Mouse (Mus musculus): ENCODE results near the gene Hist3h2ba. TPM values are rescaled to one million over a fixed set of nuclear protein-coding genes. Genes with fewer than 3 reads are reported as not detected.

The Hist3h2ba gene
- total RNA-seq (2021) = 16.4 and 23.5 TPM in 2 replicates
- long read RNA-seq, experiment 1, transcript Hist3h2ba-201 (1 exons, 614 nt) = major isoform, 5 of 5 reads
- long read RNA-seq, experiment 1, partial matches to known transcripts = 0 of 5 reads
- long read RNA-seq, experiment 1, other reads (novel, unspliced or antisense) = 0 of 5 reads
- long read RNA-seq, experiment 2, partial matches to known transcripts = 0 of 1 reads
- long read RNA-seq, experiment 2, other reads (novel, unspliced or antisense) = 0 of 1 reads

- peak; percentile 52 for DNase-seq
Observed at GRCm38 (mm10) chr11:58948542-58949479, at the start of gene Hist3h2ba. Hist3h2ba (plus strand) TSS chr11:58948920.

- no peak for DNase-seq
Observed at GRCm38 (mm10) chr11:58901080-58901479, 47.6 kb upstream of the Hist3h2ba start.

DNA sequence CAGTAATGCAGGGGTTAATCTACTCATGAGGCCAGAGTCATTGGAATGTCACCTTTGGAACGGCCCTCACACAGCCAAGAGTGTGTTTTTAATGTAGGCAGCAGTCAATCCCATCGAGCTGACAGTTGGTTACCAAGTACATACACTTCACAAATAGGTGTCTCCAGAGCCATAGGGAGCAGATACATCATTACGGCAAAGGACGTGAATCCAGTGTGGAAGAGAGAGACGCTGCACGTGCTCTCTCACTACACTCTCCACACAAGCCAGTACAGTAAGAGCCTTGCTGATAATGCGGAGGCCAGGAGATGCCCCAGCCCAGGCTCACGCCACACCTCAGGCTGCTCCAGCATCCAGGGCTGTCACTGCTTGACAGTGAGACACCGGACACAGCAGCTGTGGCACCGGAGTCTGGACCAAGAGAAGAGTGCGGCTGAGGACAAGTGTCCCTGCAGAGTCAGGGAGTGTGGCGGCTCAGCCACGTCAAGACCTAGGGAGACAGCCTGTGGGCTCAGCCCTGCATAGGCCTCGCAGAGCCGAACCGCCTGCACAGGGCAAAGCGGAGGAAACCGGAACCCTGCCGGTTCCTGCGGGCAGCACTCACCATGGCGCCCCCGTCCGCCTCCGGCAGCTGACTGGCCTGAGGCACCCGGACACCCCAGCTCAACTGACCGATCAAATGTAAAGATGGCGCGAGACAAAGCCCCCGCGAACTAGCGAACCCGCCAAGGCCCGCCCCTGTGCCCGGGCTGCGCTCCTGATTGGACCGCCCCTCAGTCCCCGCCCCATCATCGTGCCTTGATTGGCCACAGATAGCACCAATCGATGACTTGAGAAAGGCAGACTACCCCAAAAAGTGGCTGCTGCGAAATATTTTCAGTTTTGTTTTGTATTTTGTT is 45.0 kb upstream of the Hist3h2ba start, which contains the start of gene Zfp39:
Zfp39 (minus strand) TSS at position 715 of the 899 bp plus-strand sequence.
- peak; percentile 98 for DNase-seq

DNA sequence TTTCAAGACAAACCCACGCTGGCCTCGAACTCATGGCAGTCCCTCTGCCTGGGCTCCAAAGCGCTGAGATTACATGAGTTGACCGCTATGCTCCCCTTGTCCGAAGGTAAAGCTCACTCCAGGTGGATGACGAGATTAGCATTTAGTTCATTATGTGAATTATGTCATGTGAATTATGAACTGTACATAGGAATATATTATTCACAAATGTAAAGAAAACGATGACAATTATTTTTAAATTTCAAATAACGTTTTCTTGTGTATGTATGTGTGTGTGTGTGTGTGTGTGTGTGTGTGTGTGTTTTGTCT is 44.4 kb upstream of the Hist3h2ba start:
- DNase-seq = no peak

GRCm38 (mm10) chr11:58904838-58905237 is 43.9 kb upstream of the Hist3h2ba start:
- peak; percentile 33 for DNase-seq

DNA sequence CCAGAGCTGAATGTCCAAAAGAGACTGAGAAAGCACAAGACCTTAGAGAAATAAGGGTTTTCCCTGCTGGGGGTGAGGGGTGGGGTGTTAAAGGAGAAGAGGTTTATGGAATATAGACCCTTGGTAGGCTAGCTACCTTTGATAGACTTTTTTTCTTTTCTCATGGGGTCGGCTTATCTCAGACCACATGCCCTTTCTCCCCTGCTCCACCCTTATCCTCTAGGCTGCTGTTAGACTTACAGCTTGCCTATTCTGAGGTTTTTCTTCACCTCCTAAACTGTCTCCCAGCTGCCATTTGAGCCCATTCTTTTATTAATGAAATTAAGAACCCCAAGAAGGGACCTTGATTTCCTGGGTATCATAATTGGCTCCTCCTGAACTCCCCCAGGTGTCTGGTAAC is 34.9 kb upstream of the Hist3h2ba start:
- no peak for DNase-seq

GRCm38 (mm10) chr11:58914461-58915028 is 34.2 kb upstream of the Hist3h2ba start:
- peak; percentile 37 for DNase-seq

GRCm38 (mm10) chr11:58916879-58917744 is 31.6 kb upstream of the Hist3h2ba start:
- peak; percentile 84 for DNase-seq

DNA sequence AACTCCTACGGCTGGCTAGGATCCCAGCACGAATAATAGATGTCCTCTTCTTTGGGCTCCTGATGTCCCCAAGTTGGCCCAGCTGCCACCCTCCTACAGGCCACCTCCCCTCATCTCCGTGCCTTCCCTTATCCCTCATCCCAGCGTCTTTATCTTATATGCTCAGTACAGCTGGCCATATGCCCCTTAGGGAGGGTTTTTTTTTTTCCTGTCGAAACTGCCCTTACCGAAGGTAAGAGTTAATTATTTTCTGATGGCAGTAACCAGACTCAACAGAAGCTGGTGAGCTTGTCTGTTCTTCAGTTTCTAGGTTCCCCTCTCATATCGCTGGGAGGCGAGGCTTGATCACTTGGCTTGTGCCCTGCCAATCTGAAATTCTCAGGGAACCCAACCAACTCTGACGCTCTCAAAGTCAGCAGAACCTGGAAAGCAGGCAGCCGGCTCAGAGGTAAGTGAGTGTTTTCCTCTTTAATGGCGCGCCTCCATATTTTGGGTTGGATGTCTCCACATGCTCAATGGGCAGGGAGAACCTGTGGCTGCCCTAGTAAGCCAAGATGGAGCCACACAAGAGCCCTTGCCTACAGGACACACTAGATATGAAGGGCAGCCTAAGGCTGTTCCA is 30.9 kb upstream of the Hist3h2ba start, which contains the start of gene Btnl10:
Btnl10 (plus strand) TSS at position 164 of the 622 bp plus-strand sequence.
- DNase-seq = no peak

GRCm38 (mm10) chr11:58918759-58919158 is 30.0 kb upstream of the Hist3h2ba start:
- DNase-seq = no peak

- no peak for DNase-seq
Observed at GRCm38 (mm10) chr11:58922420-58922819, 26.3 kb upstream of the Hist3h2ba start.

DNA sequence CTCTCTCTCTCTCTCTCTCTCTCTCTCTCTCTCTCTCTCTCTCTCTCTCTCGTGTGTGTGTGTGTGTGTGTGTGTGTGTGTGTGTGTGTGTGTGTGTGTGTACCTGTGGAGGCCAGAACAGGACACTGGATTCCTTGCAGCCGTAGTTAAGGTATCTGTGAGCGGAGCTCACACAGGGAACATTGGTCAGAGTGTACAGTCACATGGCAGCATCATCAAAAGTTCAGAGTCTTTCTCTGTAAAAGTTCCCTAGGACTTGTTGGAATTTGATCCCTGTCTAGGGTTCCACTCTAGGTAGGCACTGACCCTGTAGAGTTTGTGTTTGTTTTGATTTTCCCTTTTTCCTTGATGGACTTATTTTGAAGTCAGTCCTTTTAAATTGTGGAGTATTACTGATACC is 22.1 kb upstream of the Hist3h2ba start:
- DNase-seq = no peak

DNA sequence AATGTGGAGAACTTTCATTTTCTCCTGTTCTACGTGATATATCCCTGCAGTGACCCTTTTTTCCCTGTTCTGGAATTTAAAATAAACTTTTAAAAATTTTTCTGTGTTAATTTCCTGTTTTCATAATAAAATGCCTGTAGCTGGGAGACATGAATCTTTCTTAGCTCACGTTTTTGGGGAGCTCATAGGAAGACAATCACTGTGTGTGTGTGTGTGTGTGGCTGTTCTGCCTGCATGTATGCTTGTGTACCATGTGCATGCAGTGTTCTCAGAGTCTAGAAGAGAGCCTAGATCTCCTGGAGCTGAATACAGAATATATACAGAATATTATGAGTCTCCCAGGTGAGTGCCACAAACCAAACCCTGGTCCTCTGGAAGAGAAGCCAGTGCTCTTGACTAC is 21.7 kb upstream of the Hist3h2ba start:
- no peak for DNase-seq

DNA sequence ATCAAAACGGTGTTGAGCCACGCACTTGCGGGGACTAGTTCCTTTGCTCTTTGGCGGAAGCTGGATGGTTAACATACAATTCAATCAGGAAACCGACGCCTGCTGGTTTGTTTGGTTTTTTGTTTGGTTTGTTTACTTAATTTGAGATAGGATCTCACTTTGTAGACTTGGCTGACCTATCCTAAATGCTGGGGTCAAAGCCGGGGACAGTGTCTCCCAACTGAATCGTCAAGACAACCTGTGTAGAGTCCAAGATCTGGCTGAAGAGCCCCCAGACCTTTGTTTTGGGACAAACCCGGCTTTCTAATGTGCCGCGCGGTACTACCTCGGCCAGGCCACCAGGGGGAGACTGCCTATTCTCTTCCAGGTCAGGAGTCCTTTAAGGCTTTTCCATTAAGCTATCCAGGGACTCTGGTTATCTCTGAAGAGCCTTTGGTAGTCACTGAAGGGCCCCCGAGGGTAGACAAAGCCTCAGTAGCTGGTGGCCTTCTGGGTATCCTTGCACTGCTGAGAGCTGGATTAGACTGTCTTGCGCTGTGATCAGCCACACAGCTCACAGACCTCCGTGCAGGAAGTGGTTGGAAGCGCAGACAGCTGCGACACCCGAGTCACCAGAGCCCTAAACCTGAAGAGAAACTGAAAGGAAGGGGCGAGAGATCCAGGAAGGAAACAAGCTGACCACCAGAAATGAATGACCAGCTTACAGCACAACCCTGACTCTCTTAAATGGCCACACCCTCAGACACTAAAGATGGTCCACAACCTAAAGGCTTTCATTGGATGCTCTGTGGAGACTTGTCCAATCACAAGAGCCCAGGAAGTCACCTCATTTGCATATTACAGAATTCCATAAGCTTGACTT is 20.7 kb upstream of the Hist3h2ba start:
- peak; percentile 79 for DNase-seq

DNA sequence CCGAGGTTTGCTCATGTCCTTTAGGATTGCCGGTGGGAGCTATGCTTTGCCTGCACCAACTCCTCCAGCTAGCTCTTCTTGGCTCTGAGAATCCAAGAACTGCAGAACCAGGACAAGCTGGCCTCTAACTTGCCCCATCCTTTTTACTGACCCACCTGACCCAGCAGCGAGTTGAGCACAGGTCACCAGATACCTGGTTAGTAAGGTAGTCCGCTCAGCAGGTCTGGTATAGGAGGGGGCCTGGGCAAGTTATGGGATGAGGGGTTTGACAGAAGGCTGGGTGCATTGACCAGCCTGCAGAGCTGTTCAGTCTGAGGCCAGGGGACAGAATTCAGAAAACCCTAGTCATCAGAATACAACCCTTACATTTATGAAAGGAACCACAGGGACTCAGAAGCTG is 19.7 kb upstream of the Hist3h2ba start:
- no peak for DNase-seq

- no peak for DNase-seq
Observed at GRCm38 (mm10) chr11:58929641-58930040, 19.1 kb upstream of the Hist3h2ba start.

- DNase-seq = no peak
Observed at GRCm38 (mm10) chr11:58930254-58930653, 18.5 kb upstream of the Hist3h2ba start.

DNA sequence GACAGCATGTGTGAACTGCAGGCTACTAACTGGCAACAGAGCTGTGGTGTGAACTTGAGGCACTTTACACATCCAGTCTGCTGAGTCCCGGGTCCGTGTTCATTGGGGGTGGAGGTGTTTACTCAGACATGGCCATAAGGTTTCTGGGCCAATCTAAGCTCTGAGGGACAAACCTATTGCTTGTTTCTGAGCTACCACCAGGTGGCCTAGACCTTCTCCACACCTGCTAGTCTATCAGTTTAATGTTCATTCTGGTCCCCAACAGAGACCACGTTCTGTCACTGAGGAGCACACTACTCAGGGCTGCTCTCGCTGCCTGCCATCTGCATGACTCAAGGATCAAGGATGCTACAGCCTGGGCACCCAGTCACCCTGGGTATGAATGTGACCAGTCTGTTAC is 17.1 kb upstream of the Hist3h2ba start:
- no peak for DNase-seq

- no peak for DNase-seq
Observed at GRCm38 (mm10) chr11:58937909-58938308, 10.8 kb upstream of the Hist3h2ba start.

Measured in adrenal gland, postnatal 14 days (tissue).